Mouse (Mus musculus): Measurements from ENCODE around the gene 0610010K14Rik. TPM values are rescaled to one million over a fixed set of nuclear protein-coding genes. Genes with fewer than 3 reads are reported as not detected.

The 0610010K14Rik gene
- polyA plus RNA-seq, 1 experiment from 2014 or later = 167 TPM

GRCm38 (mm10) chr11:70229260-70230010 is 8.3 kb downstream of the 0610010K14Rik start, which contains the start of gene Bcl6b:
Gene Bcl6b, minus strand, starts transcription at chr11:70229798.
- Histone ChIP-seq H3K9ac (ENCODE audit: low read length) (peak within 1 kb of the TSS; percentile 65), H3K27ac (ENCODE audit: low read length) (peak within 1 kb of the TSS; percentile 93), H3K4me2 (ENCODE audit: low read depth, low read length) (peak within 1 kb of the TSS; percentile 61), H3K36me3 (ENCODE audit: control insufficient read depth, insufficient read depth, low read length) (no peaks in the 10 kb centered on the region), H3K4me1 (replicated peaks; ENCODE audit: control insufficient read depth, insufficient read depth, low read length) (peaks cover 37% of the 10 kb centered on the region), H3K4me3 (ENCODE audit: low read length) (peak within 1 kb of the TSS; percentile 48), H3K27me3 (ENCODE audit: control insufficient read depth, insufficient read depth, low read depth, low read length) (peaks cover 20% of the 10 kb centered on the region), H3K9me3 (ENCODE audit: control insufficient read depth, low read length) (no peaks in the 10 kb centered on the region)
- 1% methylated on average over 39 of the region's 39 CpGs for WGBS
- ATAC-seq (ENCODE audit: low read depth) = peak; percentile 21; the same call in 1 of the 2 replicates

GRCm38 (mm10) chr11:70228828-70229227 is 8.9 kb downstream of the 0610010K14Rik start:
- Histone ChIP-seq H3K27me3 (ENCODE audit: control insufficient read depth, insufficient read depth, low read depth, low read length) (peaks cover 20% of the 10 kb centered on the region), H3K4me2 (ENCODE audit: low read depth, low read length) (peak overlapping the region; percentile 61), H3K9ac (ENCODE audit: low read length) (peak overlapping the region; percentile 65), H3K4me3 (ENCODE audit: low read length) (peak overlapping the region; percentile 48), H3K36me3 (ENCODE audit: control insufficient read depth, insufficient read depth, low read length) (no peaks in the 10 kb centered on the region), H3K9me3 (ENCODE audit: control insufficient read depth, low read length) (no peaks in the 10 kb centered on the region), H3K4me1 (replicated peaks; ENCODE audit: control insufficient read depth, insufficient read depth, low read length) (peaks cover 30% of the 10 kb centered on the region), H3K27ac (ENCODE audit: low read length) (peak overlapping the region; percentile 77)
- ATAC-seq (ENCODE audit: low read depth) = peak; percentile 30
- 1% methylated on average over 19 of the region's 19 CpGs for WGBS

GRCm38 (mm10) chr11:70227661-70228245 is 10.0 kb downstream of the 0610010K14Rik start:
- WGBS = 61% methylated on average over 4 of the region's 4 CpGs
- H3K27ac ChIP-seq (ENCODE audit: low read length) = peak overlapping the region; percentile 7; the same call in 1 of the 2 replicates

GRCm38 (mm10) chr11:70227126-70227525 is 10.6 kb downstream of the 0610010K14Rik start:
- no peak for ATAC-seq (ENCODE audit: low read depth)
- Histone ChIP-seq H3K4me3 (ENCODE audit: low read length) (peak overlapping the region; percentile 48), H3K36me3 (ENCODE audit: control insufficient read depth, insufficient read depth, low read length) (no peaks in the 10 kb centered on the region), H3K9ac (ENCODE audit: low read length) (peak overlapping the region; percentile 27), H3K4me1 (replicated peaks; ENCODE audit: control insufficient read depth, insufficient read depth, low read length) (peaks cover 29% of the 10 kb centered on the region), H3K27ac (ENCODE audit: low read length) (0 out of 2 replicates have a peak overlapping the region, but pooled peaks have one; percentile 6), H3K4me2 (ENCODE audit: low read depth, low read length) (peak overlapping the region; percentile 61), H3K9me3 (ENCODE audit: control insufficient read depth, low read length) (no peaks in the 10 kb centered on the region), H3K27me3 (ENCODE audit: control insufficient read depth, insufficient read depth, low read depth, low read length) (peaks cover 20% of the 10 kb centered on the region)
- whole genome bisulfite sequencing = 26% methylated on average over 5 of the region's 5 CpGs

More at GRCm38 (mm10) chr11:70227661-70228245, 10.0 kb downstream of the 0610010K14Rik start:
- ATAC-seq (ENCODE audit: low read depth) = no peak
- Histone ChIP-seq H3K36me3 (ENCODE audit: control insufficient read depth, insufficient read depth, low read length) (no peaks in the 10 kb centered on the region), H3K9me3 (ENCODE audit: control insufficient read depth, low read length) (no peaks in the 10 kb centered on the region), H3K9ac (ENCODE audit: low read length) (peak overlapping the region; percentile 65), H3K4me2 (ENCODE audit: low read depth, low read length) (peak overlapping the region; percentile 61), H3K4me3 (ENCODE audit: low read length) (peak overlapping the region; percentile 48), H3K4me1 (replicated peaks; ENCODE audit: control insufficient read depth, insufficient read depth, low read length) (peaks cover 29% of the 10 kb centered on the region), H3K27me3 (ENCODE audit: control insufficient read depth, insufficient read depth, low read depth, low read length) (peaks cover 20% of the 10 kb centered on the region)

GRCm38 (mm10) chr11:70226602-70226890 is 11.2 kb downstream of the 0610010K14Rik start:
- Histone ChIP-seq H3K4me2 (ENCODE audit: low read depth, low read length) (peak overlapping the region; percentile 61), H3K36me3 (ENCODE audit: control insufficient read depth, insufficient read depth, low read length) (no peaks in the 10 kb centered on the region), H3K9ac (ENCODE audit: low read length) (peak overlapping the region; percentile 27), H3K9me3 (ENCODE audit: control insufficient read depth, low read length) (no peaks in the 10 kb centered on the region), H3K27me3 (ENCODE audit: control insufficient read depth, insufficient read depth, low read depth, low read length) (peaks cover 20% of the 10 kb centered on the region), H3K4me1 (replicated peaks; ENCODE audit: control insufficient read depth, insufficient read depth, low read length) (peaks cover 32% of the 10 kb centered on the region), H3K4me3 (ENCODE audit: low read length) (peak overlapping the region; percentile 48), H3K27ac (ENCODE audit: low read length) (peak overlapping the region; percentile 60; the same call in 1 of the 2 replicates)
- ATAC-seq (ENCODE audit: low read depth) = no peak
- 5% methylated on average over 18 of the region's 18 CpGs for WGBS

- Histone ChIP-seq H3K27me3 (ENCODE audit: control insufficient read depth, insufficient read depth, low read depth, low read length) (peaks cover 20% of the 10 kb centered on the region), H3K9ac (ENCODE audit: low read length) (peak overlapping the region; percentile 27)
Observed at GRCm38 (mm10) chr11:70225798-70226601, 11.7 kb downstream of the 0610010K14Rik start.

GRCm38 (mm10) chr11:70223724-70224123 is 14.0 kb downstream of the 0610010K14Rik start:
- ATAC-seq (ENCODE audit: low read depth) = 0 out of 2 replicates have a peak, but pooled peaks have one; percentile 20
- WGBS = 72% methylated on average over 9 of the region's 9 CpGs
- H3K4me3 ChIP-seq (ENCODE audit: low read length) = no peak overlapping the region
- no peaks in the 10 kb centered on the region for H3K36me3 ChIP-seq (ENCODE audit: control insufficient read depth, insufficient read depth, low read length)
- peak overlapping the region; percentile 38 for H3K4me2 ChIP-seq (ENCODE audit: low read depth, low read length)
- peak overlapping the region; percentile 77 for H3K27ac ChIP-seq (ENCODE audit: low read length)
- H3K9me3 ChIP-seq (ENCODE audit: control insufficient read depth, low read length) = no peaks in the 10 kb centered on the region
- H3K9ac ChIP-seq (ENCODE audit: low read length) = no peak overlapping the region; the same call in 1 of the 2 replicates
- peaks cover 23% of the 10 kb centered on the region for H3K4me1 ChIP-seq (replicated peaks; ENCODE audit: control insufficient read depth, insufficient read depth, low read length)
- H3K27me3 ChIP-seq (ENCODE audit: control insufficient read depth, insufficient read depth, low read depth, low read length) = peaks cover 7% of the 10 kb centered on the region

More at GRCm38 (mm10) chr11:70225798-70226601, 11.7 kb downstream of the 0610010K14Rik start:
- peak overlapping the region; percentile 60 for H3K27ac ChIP-seq (ENCODE audit: low read length)
- peaks cover 32% of the 10 kb centered on the region for H3K4me1 ChIP-seq (replicated peaks; ENCODE audit: control insufficient read depth, insufficient read depth, low read length)
- ATAC-seq (ENCODE audit: low read depth) = no peak
- peak overlapping the region; percentile 61 for H3K4me2 ChIP-seq (ENCODE audit: low read depth, low read length)
- 25% methylated on average over 27 of the region's 27 CpGs for WGBS
- H3K4me3 ChIP-seq (ENCODE audit: low read length) = peak overlapping the region; percentile 48
- H3K9me3 ChIP-seq (ENCODE audit: control insufficient read depth, low read length) = no peaks in the 10 kb centered on the region
- H3K36me3 ChIP-seq (ENCODE audit: control insufficient read depth, insufficient read depth, low read length) = no peaks in the 10 kb centered on the region

- Histone ChIP-seq H3K4me2 (ENCODE audit: low read depth, low read length) (peak overlapping the region; percentile 95), H3K27me3 (ENCODE audit: control insufficient read depth, insufficient read depth, low read depth, low read length) (peaks cover 3% of the 10 kb centered on the region), H3K4me3 (ENCODE audit: low read length) (peak overlapping the region; percentile 58), H3K36me3 (ENCODE audit: control insufficient read depth, insufficient read depth, low read length) (no peaks in the 10 kb centered on the region), H3K9ac (ENCODE audit: low read length) (peak overlapping the region; percentile 75), H3K9me3 (ENCODE audit: control insufficient read depth, low read length) (no peaks in the 10 kb centered on the region), H3K4me1 (replicated peaks; ENCODE audit: control insufficient read depth, insufficient read depth, low read length) (peaks cover 10% of the 10 kb centered on the region; the same call in 1 of the 2 replicates), H3K27ac (ENCODE audit: low read length) (peak overlapping the region; percentile 80)
- ATAC-seq (ENCODE audit: low read depth) = peak; percentile 9; the same call in 1 of the 2 replicates
- 14% methylated on average over 14 of the region's 14 CpGs for WGBS
Observed at GRCm38 (mm10) chr11:70221603-70222500, 15.9 kb downstream of the 0610010K14Rik start.

All from lung, embryonic 16.5 days (tissue).